Mouse (Mus musculus) kidney, embryonic 15.5 days (tissue): ENCODE measurements around the gene Itpka. TPM values are rescaled to one million over a fixed set of nuclear protein-coding genes. Genes with fewer than 3 reads are reported as not detected.

Source experiments
- ATAC-seq: fragments of 200-750 bp; cut with Nextera tagmentation; replicated peaks from 2 replicates; pipeline ENCODE4 v1.8.0; 2017; ENCODE audit warnings: moderate TSS enrichment; ENCODE audit not compliant: low FRiP score
- H3K27ac ChIP-seq: fragments of 300-500 bp; sonication (generic); 2 replicates; pipeline ENCODE4 v1.5.1; 2015; ENCODE audit warnings: mild to moderate bottlenecking, inconsistent platforms
- H3K27me3 ChIP-seq: fragments of 300-500 bp; sonication (generic); 2 replicates; pipeline ENCODE4 v1.6.1; 2015; ENCODE audit warnings: inconsistent platforms
- H3K36me3 ChIP-seq: fragments of 300-500 bp; sonication (generic); 2 replicates; pipeline ENCODE4 v1.6.1; 2015; ENCODE audit warnings: inconsistent platforms
- H3K4me1 ChIP-seq: fragments of 300-500 bp; sonication (generic); 2 replicates; pipeline ENCODE4 v1.6.1; 2015; ENCODE audit warnings: inconsistent platforms
- H3K4me2 ChIP-seq: fragments of 300-500 bp; sonication (generic); 2 replicates; pipeline ENCODE4 v1.6.1; 2015; ENCODE audit warnings: moderate library complexity, mild to moderate bottlenecking, inconsistent platforms
- H3K4me3 ChIP-seq: fragments of 300-500 bp; sonication (generic); replicated peaks from 2 replicates; pipeline ENCODE4 v1.5.1; 2015; ENCODE audit warnings: mild to moderate bottlenecking, inconsistent platforms
- H3K9ac ChIP-seq: fragments of 300-500 bp; sonication (generic); 2 replicates; pipeline ENCODE4 v1.6.1; 2015; ENCODE audit warnings: mild to moderate bottlenecking, inconsistent platforms
- H3K9me3 ChIP-seq: fragments of 300-500 bp; sonication (generic); replicated peaks from 2 replicates; pipeline ENCODE4 v1.6.1; 2016; ENCODE audit warnings: inconsistent platforms
- WGBS: fragments of 180-500 bp; shearing (Covaris S2); methylation state at CpG from one replicate; pipeline ENCODE4 v1.1.7; 2015; ENCODE audit warnings: mixed read lengths; 5-methylcytosine and 5-hydroxymethylcytosine counted together
- polyA plus RNA-seq: library from polyadenylated mRNA; unstranded; fragments of >200 nt; fragmentation: Nextera tagmentation; extraction: Ambion mirVana; gene quantifications from 2 replicates; pipeline ENCODE4 v1.2.1, GENCODE M21; 2015

Gene Itpka
- polyA plus RNA-seq, 1 experiment from 2014 or later: 1.2 TPM

- H3K27ac ChIP-seq: no peak overlapping the region
- peak overlapping the region; percentile 99 for H3K4me2 ChIP-seq
- ATAC-seq: peak; percentile 55; the same call in 1 of the 2 replicates
- under 1% methylated on average over 24 of the region's 27 CpGs for WGBS
- H3K27me3 ChIP-seq: peaks cover 38% of the 10 kb centered on the region
- H3K9ac ChIP-seq: peak overlapping the region; percentile 80
- H3K4me3 ChIP-seq: peak overlapping the region; percentile 80
- H3K4me1 ChIP-seq: peaks cover 59% of the 10 kb centered on the region
- 0 out of 2 replicates have a peak, but pooled peaks cover 9% of the 10 kb centered on the region for H3K36me3 ChIP-seq
- H3K9me3 ChIP-seq: no peaks in the 10 kb centered on the region
These were observed 57.9 kb downstream of the Itpka start for GRCm38 (mm10) chr2:119799961-119800550.

Other genes with a start within 250 kb of the Itpka start
- 0.35 and 0.71 TPM in 2 replicates for gene Exd1, start 194.7 kb upstream of the Itpka start, polyA plus RNA-seq
- gene Chp1, start 194.6 kb upstream of the Itpka start, polyA plus RNA-seq: 59.7 and 60.3 TPM in 2 replicates
- gene Nusap1, start 124.0 kb upstream of the Itpka start, polyA plus RNA-seq: 77.0 and 79.8 TPM in 2 replicates
- 30.7 and 31.5 TPM in 2 replicates for gene Oip5, start 123.9 kb upstream of the Itpka start, polyA plus RNA-seq
- 51.8 and 52.3 TPM in 2 replicates for gene Ndufaf1, start 79.5 kb upstream of the Itpka start, polyA plus RNA-seq
- gene Rtf1, start 67.3 kb upstream of the Itpka start, polyA plus RNA-seq: 44.7 and 45.9 TPM in 2 replicates
- gene Ltk, start 18.1 kb downstream of the Itpka start, polyA plus RNA-seq: 0.53 and 0.95 TPM in 2 replicates
- gene Rpap1, start 45.2 kb downstream of the Itpka start, polyA plus RNA-seq: 29.9 and 34.1 TPM in 2 replicates
- 12.3 and 13.0 TPM in 2 replicates for gene Tyro3, start 55.4 kb downstream of the Itpka start, polyA plus RNA-seq
- 27.1 and 31.7 TPM in 2 replicates for gene Mga, start 154.9 kb downstream of the Itpka start, polyA plus RNA-seq
- 3.3 and 4.0 TPM in 2 replicates for gene Mapkbp1, start 230.4 kb downstream of the Itpka start, polyA plus RNA-seq